Mouse (Mus musculus) midbrain, embryonic 13.5 days (tissue): ENCODE measurements at regions not wholly inside any gene's neighbourhood (a gene's known extent, or its start where the extent isn't known, plus 50 kb on each side); places are given as distances from the start of the nearest gene placed in this dataset.
"Not testable (repeated sequence)": the region's sequence is repeated elsewhere in the genome, so short reads cannot be mapped to it uniquely, and the experiment has no call there.

Source experiments
- ATAC-seq: fragments of 200-750 bp; cut with Nextera tagmentation; 2 replicates; pipeline ENCODE4 v1.8.0; 2017; ENCODE audit warnings: mild to moderate bottlenecking, moderate TSS enrichment, moderate library complexity
- H3K27ac ChIP-seq: fragments of 300-500 bp; sonication (generic); 2 replicates; pipeline ENCODE4 v1.5.1; 2015; ENCODE audit warnings: inconsistent platforms, mild to moderate bottlenecking, moderate library complexity
- H3K27me3 ChIP-seq: fragments of 300-500 bp; sonication (generic); 2 replicates; pipeline ENCODE4 v1.6.1; 2015; ENCODE audit warnings: mild to moderate bottlenecking, inconsistent platforms
- H3K36me3 ChIP-seq: fragments of 300-500 bp; sonication (generic); 2 replicates; pipeline ENCODE4 v1.6.1; 2015; ENCODE audit warnings: mild to moderate bottlenecking, inconsistent platforms
- H3K4me1 ChIP-seq: fragments of 300-500 bp; sonication (generic); replicated peaks from 2 replicates; pipeline ENCODE4 v1.6.1; 2015; ENCODE audit warnings: inconsistent platforms
- H3K4me2 ChIP-seq: fragments of 300-500 bp; sonication (generic); replicated peaks from 2 replicates; pipeline ENCODE4 v1.6.1; 2015; ENCODE audit warnings: moderate library complexity, mild to moderate bottlenecking, inconsistent platforms
- H3K4me3 ChIP-seq: fragments of 300-500 bp; sonication (generic); replicated peaks from 2 replicates; pipeline ENCODE4 v1.5.1; 2015; ENCODE audit warnings: mild to moderate bottlenecking, inconsistent platforms
- H3K9ac ChIP-seq: fragments of 300-500 bp; sonication (generic); replicated peaks from 2 replicates; pipeline ENCODE4 v1.6.1; 2015; ENCODE audit warnings: mild to moderate bottlenecking, inconsistent platforms
- H3K9me3 ChIP-seq: fragments of 300-500 bp; sonication (generic); 2 replicates; pipeline ENCODE4 v1.6.1; 2016; ENCODE audit warnings: mild to moderate bottlenecking, inconsistent platforms
- WGBS: fragments of 180-500 bp; shearing (Covaris S2); methylation state at CpG from one replicate; pipeline ENCODE4 v1.1.7; 2015; 5-methylcytosine and 5-hydroxymethylcytosine counted together

GRCm38 (mm10) chr11:12522063-12522462, 57.3 kb upstream of the Cobl start:
- ATAC-seq, H3K4me1 ChIP-seq, H3K27ac ChIP-seq, H3K9ac ChIP-seq, H3K4me2 ChIP-seq, H3K4me3 ChIP-seq, H3K36me3 ChIP-seq, H3K27me3 ChIP-seq, H3K9me3 ChIP-seq: not testable (repeated sequence)
- WGBS: 74% methylated on average over 2 of the region's 2 CpGs

- no peaks in the 10 kb centered on the region for H3K9me3 ChIP-seq
- no peaks in the 10 kb centered on the region for H3K36me3 ChIP-seq
- H3K9ac ChIP-seq: no peak overlapping the region
- H3K4me1 ChIP-seq: no peaks in the 10 kb centered on the region; the same call in 1 of the 2 replicates
- 66% methylated on average over 3 of the region's 3 CpGs for WGBS
- no peak overlapping the region for H3K27ac ChIP-seq
- no peak overlapping the region for H3K4me2 ChIP-seq
- 0 out of 2 replicates have a peak, but pooled peaks have one; percentile 69 for ATAC-seq
- H3K27me3 ChIP-seq: no peaks in the 10 kb centered on the region
- H3K4me3 ChIP-seq: no peak overlapping the region
These were observed 56.5 kb upstream of the Cobl start for GRCm38 (mm10) chr11:12521286-12521685.

GRCm38 (mm10) chr11:12516374-12516773, 51.6 kb upstream of the Cobl start:
- Histone ChIP-seq H3K4me3 (no peak overlapping the region), H3K4me1 (no peaks in the 10 kb centered on the region; the same call in 1 of the 2 replicates), H3K4me2 (no peak overlapping the region), H3K27me3 (no peaks in the 10 kb centered on the region), H3K27ac (no peak overlapping the region), H3K36me3 (no peaks in the 10 kb centered on the region), H3K9ac (no peak overlapping the region), H3K9me3 (no peaks in the 10 kb centered on the region)
- 90% methylated on average over 2 of the region's 2 CpGs for WGBS
- no peak for ATAC-seq
